Mouse (Mus musculus) macrophage (primary cell): ENCODE measurements around the gene Rnf208. TPM values are rescaled to one million over a fixed set of nuclear protein-coding genes. Genes with fewer than 3 reads are reported as not detected.

Experiments
- H3K27ac ChIP-seq: fragments of 350-480 bp; formaldehyde crosslinking; 2 replicates; pipeline ENCODE4 v1.9.0; 2021
- H3K36me3 ChIP-seq: fragments of 350-480 bp; formaldehyde crosslinking; 2 replicates; pipeline ENCODE4 v1.9.0; 2021; ENCODE audit errors: inconsistent target
- H3K4me3 ChIP-seq: fragments of 350-480 bp; formaldehyde crosslinking; 2 replicates; pipeline ENCODE4 v1.9.0; 2021; ENCODE audit errors: inconsistent target
- H3K79me2 ChIP-seq: fragments of 350-480 bp; formaldehyde crosslinking; 2 replicates; pipeline ENCODE4 v1.9.0; 2021; ENCODE audit errors: inconsistent target
- WGBS: methylation state at CpG from one replicate; pipeline ENCODE4 v1.1.7; 2026; ENCODE audit warnings: inconsistent platforms; ENCODE audit not compliant: missing documents; 5-methylcytosine and 5-hydroxymethylcytosine counted together
- polyA plus RNA-seq: library from polyadenylated mRNA; stranded (reverse); fragments of 250-400 nt; gene quantifications from 3 replicates; pipeline ENCODE4 v1.2.4, GENCODE M21; 2018; ENCODE audit warnings: inconsistent platforms

Gene Rnf208
- polyA plus RNA-seq, 1 experiment from 2014 or later, result not detected

- H3K36me3 ChIP-seq, result peaks cover 19% of the 10 kb centered on the region
- no peak overlapping the region for H3K27ac ChIP-seq
- no peak overlapping the region for H3K4me3 ChIP-seq
- 87% methylated on average over 7 of the region's 7 CpGs for WGBS
- H3K79me2 ChIP-seq, result no peaks in the 10 kb centered on the region
Observed at GRCm38 (mm10) chr2:25288734-25289345, 46.8 kb downstream of the Rnf208 start.

GRCm38 (mm10) chr2:25289651-25290050 is 47.6 kb downstream of the Rnf208 start, which contains the start of gene Lrrc26:
Lrrc26 (plus strand) TSS chr2:25289915.
- Histone ChIP-seq H3K79me2 (no peaks in the 10 kb centered on the region), H3K36me3 (peaks cover 11% of the 10 kb centered on the region), H3K4me3 (no peak within 1 kb of the TSS), H3K27ac (no peak within 1 kb of the TSS)
- WGBS, result 9% methylated on average over 11 of the region's 11 CpGs

GRCm38 (mm10) chr2:25290101-25290815 is 48.2 kb downstream of the Rnf208 start:
- 4% methylated on average over 54 of the region's 54 CpGs for WGBS
- Histone ChIP-seq H3K27ac (no peak overlapping the region), H3K36me3 (peaks cover 5% of the 10 kb centered on the region), H3K79me2 (no peaks in the 10 kb centered on the region), H3K4me3 (no peak overlapping the region)

GRCm38 (mm10) chr2:25290816-25291130 is 48.7 kb downstream of the Rnf208 start:
- H3K4me3 ChIP-seq, result no peak overlapping the region
- H3K36me3 ChIP-seq, result no peaks in the 10 kb centered on the region

GRCm38 (mm10) chr2:25291184-25292053 is 49.4 kb downstream of the Rnf208 start:
- Histone ChIP-seq H3K36me3 (no peaks in the 10 kb centered on the region), H3K4me3 (no peak overlapping the region), H3K79me2 (no peaks in the 10 kb centered on the region), H3K27ac (no peak overlapping the region)
- WGBS, result 14% methylated on average over 29 of the region's 32 CpGs

More at GRCm38 (mm10) chr2:25290816-25291130, 48.7 kb downstream of the Rnf208 start:
- WGBS, result 2% methylated on average over 18 of the region's 18 CpGs
- Histone ChIP-seq H3K79me2 (no peaks in the 10 kb centered on the region), H3K27ac (no peak overlapping the region)

GRCm38 (mm10) chr2:25292054-25292544 is 50.0 kb downstream of the Rnf208 start:
- no peak overlapping the region for H3K27ac ChIP-seq
- no peaks in the 10 kb centered on the region for H3K79me2 ChIP-seq
- no peaks in the 10 kb centered on the region for H3K36me3 ChIP-seq
- H3K4me3 ChIP-seq, result no peak overlapping the region
- WGBS, result 11% methylated on average over 42 of the region's 43 CpGs

- no peak overlapping the region for H3K4me3 ChIP-seq
- 0% methylated on average over 1 of the region's 1 CpGs for WGBS
- no peak overlapping the region for H3K27ac ChIP-seq
- H3K36me3 ChIP-seq, result no peaks in the 10 kb centered on the region
- no peaks in the 10 kb centered on the region for H3K79me2 ChIP-seq
Observed at GRCm38 (mm10) chr2:25292856-25293255, 50.8 kb downstream of the Rnf208 start.

- Histone ChIP-seq H3K4me3 (no peak overlapping the region), H3K27ac (no peak overlapping the region), H3K36me3 (no peaks in the 10 kb centered on the region), H3K79me2 (no peaks in the 10 kb centered on the region)
- WGBS, result 82% methylated on average over 9 of the region's 9 CpGs
Observed at GRCm38 (mm10) chr2:25293706-25294105, 51.7 kb downstream of the Rnf208 start.

Other genes starting within 250 kb of the Rnf208 start
- gene Nsmf, start 187.9 kb upstream of the Rnf208 start, polyA plus RNA-seq, result 4.8 to 12.0 TPM (median 8.9 TPM) in 3 replicates
- not detected in 3 replicates for gene Entpd8, start 162.0 kb upstream of the Rnf208 start, polyA plus RNA-seq
- gene Noxa1, start 147.1 kb upstream of the Rnf208 start, polyA plus RNA-seq, result not detected in 3 replicates
- not detected in 3 replicates for gene Nrarp, start 61.5 kb upstream of the Rnf208 start, polyA plus RNA-seq
- gene Tor4a, start 45.4 kb upstream of the Rnf208 start, polyA plus RNA-seq, result 56.5 to 71.1 TPM (median 57.4 TPM) in 3 replicates
- gene Nelfb, start 30.8 kb upstream of the Rnf208 start, polyA plus RNA-seq, result 18.9 to 30.4 TPM (median 29.5 TPM) in 3 replicates
- gene Stpg3, start 27.6 kb upstream of the Rnf208 start, polyA plus RNA-seq, result not detected in 3 replicates
- gene Fam166a, start 23.5 kb upstream of the Rnf208 start, polyA plus RNA-seq, result not detected in 3 replicates
- gene Tubb4b, start 17.6 kb upstream of the Rnf208 start, polyA plus RNA-seq, result 49.1 to 144 TPM (median 76.8 TPM) in 3 replicates
- not detected in 3 replicates for gene Slc34a3, start 7.9 kb upstream of the Rnf208 start, polyA plus RNA-seq
- not detected in 3 replicates for gene Rnf224, start 5.5 kb upstream of the Rnf208 start, polyA plus RNA-seq
- not detected in 3 replicates for gene Cysrt1, start 197 bp downstream of the Rnf208 start, polyA plus RNA-seq
- 3.0 to 6.1 TPM (median 4.7 TPM) in 3 replicates for gene AL732309.1, start 4.6 kb downstream of the Rnf208 start, polyA plus RNA-seq
- 5.9 to 17.1 TPM (median 12.4 TPM) in 3 replicates for gene Tmem203, start 13.2 kb downstream of the Rnf208 start, polyA plus RNA-seq
- 6.1 to 7.8 TPM (median 6.6 TPM) in 3 replicates for gene Tprn, start 20.4 kb downstream of the Rnf208 start, polyA plus RNA-seq
- gene Ssna1, start 30.2 kb downstream of the Rnf208 start, polyA plus RNA-seq, result 26.0 to 60.7 TPM (median 55.7 TPM) in 3 replicates
- 51.0 to 59.8 TPM (median 54.1 TPM) in 3 replicates for gene Anapc2, start 30.2 kb downstream of the Rnf208 start, polyA plus RNA-seq
- gene Tmem210, start 45.9 kb downstream of the Rnf208 start, polyA plus RNA-seq, result not detected in 3 replicates
- gene Lrrc26, start 47.7 kb downstream of the Rnf208 start, polyA plus RNA-seq, result not detected in 3 replicates
- not detected in 3 replicates for gene Grin1, start 76.9 kb downstream of the Rnf208 start, polyA plus RNA-seq
- 36.0 to 43.5 TPM (median 43.4 TPM) in 3 replicates for gene Man1b1, start 90.1 kb downstream of the Rnf208 start, polyA plus RNA-seq
- 101 to 192 TPM (median 107 TPM) in 3 replicates for gene Dpp7, start 114.1 kb downstream of the Rnf208 start, polyA plus RNA-seq
- 55.8 to 128 TPM (median 119 TPM) in 3 replicates for gene Uap1l1, start 123.4 kb downstream of the Rnf208 start, polyA plus RNA-seq
- 0.13 to 0.73 TPM in 2 of 3 replicates, not detected in the other for gene Sapcd2, start 130.1 kb downstream of the Rnf208 start, polyA plus RNA-seq
- gene Entpd2, start 153.6 kb downstream of the Rnf208 start, polyA plus RNA-seq, result 0.07 TPM in 1 of 3 replicates, not detected in the others
- 1.2 to 2.9 TPM (median 2.5 TPM) in 3 replicates for gene Npdc1, start 157.1 kb downstream of the Rnf208 start, polyA plus RNA-seq
- gene Fut7, start 181.0 kb downstream of the Rnf208 start, polyA plus RNA-seq, result 1.3 to 2.4 TPM (median 2.2 TPM) in 3 replicates
- gene Abca2, start 186.4 kb downstream of the Rnf208 start, polyA plus RNA-seq, result 9.5 to 19.7 TPM (median 13.5 TPM) in 3 replicates
- gene Clic3, start 214.6 kb downstream of the Rnf208 start, polyA plus RNA-seq, result not detected in 3 replicates
- 6.0 to 12.9 TPM (median 6.4 TPM) in 3 replicates for gene Paxx, start 218.8 kb downstream of the Rnf208 start, polyA plus RNA-seq
- gene Ptgds, start 227.8 kb downstream of the Rnf208 start, polyA plus RNA-seq, result not detected in 3 replicates